Comparison of ENCODE assay signal across 8 mouse cellular contexts in the genomic region with DNA sequence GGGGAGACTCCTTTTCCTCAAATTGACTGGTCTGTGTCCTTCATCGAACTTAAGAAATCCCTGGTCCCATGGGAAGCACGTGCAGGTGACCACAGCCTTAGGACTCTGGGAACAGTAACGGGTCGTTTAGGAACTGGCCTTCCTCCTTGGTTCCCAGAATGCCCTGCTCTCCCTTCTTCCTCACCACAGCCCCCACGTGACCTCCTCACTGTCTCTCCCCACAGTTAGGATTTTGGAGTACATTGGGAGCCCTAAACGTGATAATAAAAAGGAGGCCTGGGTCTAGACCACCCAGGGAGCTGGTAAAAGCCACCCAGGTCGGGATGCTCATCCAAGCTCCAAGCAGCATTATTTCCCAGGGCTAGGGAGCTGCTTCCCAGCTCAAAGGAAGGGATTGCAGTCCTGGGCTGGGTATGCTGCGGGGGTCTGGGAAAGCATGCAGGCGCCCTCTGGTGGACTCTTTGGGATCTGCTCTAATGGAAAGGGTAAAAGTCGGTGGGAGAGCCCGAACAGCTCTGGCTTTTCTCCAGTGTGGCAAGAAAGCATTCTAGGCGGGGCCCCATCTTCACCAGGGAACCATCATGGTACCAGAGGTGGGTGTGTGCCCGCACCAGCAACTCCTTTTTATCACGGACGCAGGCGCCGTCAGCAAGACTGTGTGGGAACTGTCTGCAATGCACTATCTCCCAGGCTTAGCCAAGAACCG. TPM values are rescaled to one million over a fixed set of nuclear protein-coding genes. Genes with fewer than 3 reads are reported as not detected.
DNase-seq lines count a peak whose midpoint lies in the region; ATAC-seq lines count a peak whose summit lies in the region.

No protein-coding gene starts in this region.

- no peak overlapping the region for H3K9ac ChIP-seq in limb, embryonic 11.5 days (ENCODE audit: low read length)
- H3K9ac ChIP-seq in midbrain, embryonic 12.5 days (replicated peaks): 0 out of 2 replicates have a peak overlapping the region, but pooled peaks have one; percentile 1

- H3K4me1 ChIP-seq in limb, embryonic 11.5 days (ENCODE audit: control insufficient read depth, insufficient read depth, low read length): no peaks in the 10 kb centered on the region
- 0 out of 2 replicates have a peak, but pooled peaks cover 3% of the 10 kb centered on the region for H3K4me1 ChIP-seq in midbrain, embryonic 12.5 days

- no peak overlapping the region for H3K4me3 ChIP-seq in limb, embryonic 11.5 days (ENCODE audit: low read depth, low read length)
- H3K4me3 ChIP-seq in midbrain, embryonic 12.5 days: no peak overlapping the region

- H3K27me3 ChIP-seq in limb, embryonic 11.5 days (ENCODE audit: control insufficient read depth, insufficient read depth, low read length): no peaks in the 10 kb centered on the region
- H3K27me3 ChIP-seq in midbrain, embryonic 12.5 days: peaks cover 15% of the 10 kb centered on the region

- H3K9me3 ChIP-seq in limb, embryonic 11.5 days (ENCODE audit: control insufficient read depth, low read length): no peaks in the 10 kb centered on the region
- no peaks in the 10 kb centered on the region for H3K9me3 ChIP-seq in midbrain, embryonic 12.5 days

- DNase-seq in cerebellum, adult 11 months: peak; percentile 36
- DNase-seq in embryo, embryonic 10.5 days (ENCODE audit: low spot score): peak; percentile 92
- peak; percentile 53 to 63 for DNase-seq in gastrocnemius, postnatal 36 days
- DNase-seq in limb, embryonic 11.5 days (ENCODE audit: low spot score): peak; percentile 91
- peak; percentile 47 to 54 for DNase-seq in spleen, postnatal 36 days (ENCODE audit: low spot score in 2 of 2)

- no peaks in the 10 kb centered on the region for H3K36me3 ChIP-seq in limb, embryonic 11.5 days (ENCODE audit: control insufficient read depth, insufficient read depth, low read length)
- H3K36me3 ChIP-seq in midbrain, embryonic 12.5 days: no peaks in the 10 kb centered on the region

- ATAC-seq in cerebellum, adult (ENCODE audit: insufficient number of reproducible peaks, low FRiP score, low TSS enrichment): no peak
- ATAC-seq in inflammation-experienced regulatory T-cells, adult 6 months: peak; percentile 62
- ATAC-seq in limb, embryonic 11.5 days (ENCODE audit: insufficient number of reproducible peaks, low FRiP score, low TSS enrichment, low read depth): peak; percentile 68; the same call in 1 of the 2 replicates
- peak; percentile 74 for ATAC-seq in midbrain, embryonic 12.5 days (ENCODE audit: low FRiP score, low read depth)

- no peak overlapping the region for H3K4me2 ChIP-seq in limb, embryonic 11.5 days (ENCODE audit: low read depth, severe bottlenecking)
- H3K4me2 ChIP-seq in midbrain, embryonic 12.5 days (replicated peaks): peak overlapping the region; percentile 36

- intact Hi-C loops in gastrocnemius, postnatal 36 days (cut with DNase I): loop anchor here (2.0 to 5.0 kb wide), 3 partner anchors 21 to 225 kb away; no protein-coding TSS in a partner anchor

- H3K27ac ChIP-seq in limb, embryonic 11.5 days (replicated peaks; ENCODE audit: low read depth, low read length): no peak overlapping the region
- H3K27ac ChIP-seq in midbrain, embryonic 12.5 days (replicated peaks): no peak overlapping the region

- WGBS in limb, embryonic 11.5 days: 18% methylated on average over 18 of the region's 18 CpGs
- WGBS in midbrain, embryonic 12.5 days: 21% methylated on average over 18 of the region's 18 CpGs

RNA-seq across cellular contexts. Expression of gene Asb2, which starts 12.0 kb away (rescaled TPM):
- 100 to 1,000 TPM; 344 to 526 TPM for total RNA-seq in gastrocnemius, postnatal 36 days (2021)
- 10 to 100 TPM; 22.5 to 68.5 (median 47.2) TPM for polyA plus RNA-seq in inflammation-experienced regulatory T-cells, adult 6 months (2017; shearing (Covaris generic))
- polyA plus RNA-seq in limb, embryonic 11.5 days (2014; fragmentation: Nextera tagmentation; extraction: Ambion mirVana): 0.87 and 1.4 TPM in 2 replicates
- 0.90 and 1.2 TPM in 2 replicates for polyA plus RNA-seq in midbrain, embryonic 12.5 days (2016; fragmentation: Nextera tagmentation; extraction: Ambion mirVana)

RNA-seq across cellular contexts. Expression of gene Otub2, which starts 20.7 kb away (rescaled TPM):
- total RNA-seq in gastrocnemius, postnatal 36 days (2021): 1 to 10 TPM; 1.8 to 4.5 TPM
- 1 to 10 TPM; 1.3 to 2.3 (median 1.9) TPM for polyA plus RNA-seq in inflammation-experienced regulatory T-cells, adult 6 months (2017; shearing (Covaris generic))
- polyA plus RNA-seq in limb, embryonic 11.5 days (2014; fragmentation: Nextera tagmentation; extraction: Ambion mirVana): 11.2 and 11.3 TPM in 2 replicates
- 15.6 and 16.8 TPM in 2 replicates for polyA plus RNA-seq in midbrain, embryonic 12.5 days (2016; fragmentation: Nextera tagmentation; extraction: Ambion mirVana)

RNA-seq across cellular contexts. Expression of gene 9330161L09Rik, which starts 39.8 kb away (rescaled TPM):
- total RNA-seq in gastrocnemius, postnatal 36 days (2021): under 1 TPM in 1 of 2 experiments, not detected in 1; 0.71 TPM
- polyA plus RNA-seq in inflammation-experienced regulatory T-cells, adult 6 months (2017; shearing (Covaris generic)): 1 to 10 TPM in 2 of 3 experiments, not detected in 1; 1.1 TPM
- 0.58 and 1.0 TPM in 2 replicates for polyA plus RNA-seq in limb, embryonic 11.5 days (2014; fragmentation: Nextera tagmentation; extraction: Ambion mirVana)
- polyA plus RNA-seq in midbrain, embryonic 12.5 days (2016; fragmentation: Nextera tagmentation; extraction: Ambion mirVana): 0.96 and 1.2 TPM in 2 replicates

RNA-seq across cellular contexts. Expression of gene Fam181a, which starts 57.0 kb away (rescaled TPM):
- not detected for total RNA-seq in gastrocnemius, postnatal 36 days (2021)
- not detected for polyA plus RNA-seq in inflammation-experienced regulatory T-cells, adult 6 months (2017; shearing (Covaris generic))
- polyA plus RNA-seq in limb, embryonic 11.5 days (2014; fragmentation: Nextera tagmentation; extraction: Ambion mirVana): not detected in 2 replicates
- polyA plus RNA-seq in midbrain, embryonic 12.5 days (2016; fragmentation: Nextera tagmentation; extraction: Ambion mirVana): 44.5 and 49.0 TPM in 2 replicates

RNA-seq across cellular contexts. Expression of gene Ddx24, which starts 57.9 kb away (rescaled TPM):
- total RNA-seq in gastrocnemius, postnatal 36 days (2021): 10 to 100 TPM; 51.2 to 66.7 TPM
- polyA plus RNA-seq in inflammation-experienced regulatory T-cells, adult 6 months (2017; shearing (Covaris generic)): 100 to 1,000 TPM; 232 to 344 (median 235) TPM
- 102 and 105 TPM in 2 replicates for polyA plus RNA-seq in limb, embryonic 11.5 days (2014; fragmentation: Nextera tagmentation; extraction: Ambion mirVana)
- 119 and 124 TPM in 2 replicates for polyA plus RNA-seq in midbrain, embryonic 12.5 days (2016; fragmentation: Nextera tagmentation; extraction: Ambion mirVana)

Comparison
In these comparisons a context has a peak if more than half of its experiments do, and no peak if none do; other contexts are left out.
1. DNase-seq: peak in every context shown above with its lines; median percentile 92 in embryo, embryonic 10.5 days; 91 in limb, embryonic 11.5 days; 58 in gastrocnemius, postnatal 36 days; 50 in spleen, postnatal 36 days; 36 in cerebellum, adult 11 months.